Mouse (Mus musculus) small intestine, adult 2 months (tissue): ENCODE measurements around the gene Osbpl6.

ENCODE experiments used
- CTCF ChIP-seq: fragments of 200-500 bp; IDR thresholded peaks from 2 replicates; pipeline ENCODE4 v1.5.1; 2012; ENCODE audit warnings: low read depth, mild to moderate bottlenecking, control low read depth, inconsistent platforms, low read length, moderate library complexity, mixed read lengths; ENCODE audit not compliant: insufficient replicate concordance, insufficient read length; ENCODE audit errors: extremely low read depth
- POLR2A ChIP-seq: fragments of 200-500 bp; IDR thresholded peaks from 2 replicates; pipeline ENCODE4 v1.6.1; 2012; ENCODE audit warnings: low read depth, mild to moderate bottlenecking, control low read depth, inconsistent platforms, low read length, moderate library complexity

GRCm38 (mm10) chr2:76435667-76436239 lies 29.4 kb downstream of the Osbpl6 start:
- TF ChIP-seq POLR2A (no peak), CTCF (no peak)
